Mouse (Mus musculus): ENCODE measurements around the gene Cebpe.

Cebpe gene

GRCm38 (mm10) chr14:54712074-54712473, at the start of gene Cebpe:
TSS of gene Cebpe (minus strand) at chr14:54712174.
- no peak for DNase-seq (ENCODE audit: extremely low spot score, low read depth, low spot score)

- DNase-seq (ENCODE audit: extremely low spot score, low read depth, low spot score), result no peak
Observed at GRCm38 (mm10) chr14:54756382-54756781, 44.4 kb upstream of the Cebpe start.

GRCm38 (mm10) chr14:54754602-54755018, 42.6 kb upstream of the Cebpe start:
- no peak for DNase-seq (ENCODE audit: extremely low spot score, low read depth, low spot score)

- DNase-seq (ENCODE audit: extremely low spot score, low read depth, low spot score), result no peak
Observed at GRCm38 (mm10) chr14:54753986-54754601, 42.1 kb upstream of the Cebpe start.

- no peak for DNase-seq (ENCODE audit: extremely low spot score, low read depth, low spot score)
Observed at GRCm38 (mm10) chr14:54752938-54753337, 41.0 kb upstream of the Cebpe start.

- DNase-seq (ENCODE audit: extremely low spot score, low read depth, low spot score), result no peak
Observed at GRCm38 (mm10) chr14:54751768-54752167, 39.8 kb upstream of the Cebpe start.

GRCm38 (mm10) chr14:54749238-54749637, 37.3 kb upstream of the Cebpe start:
- no peak for DNase-seq (ENCODE audit: extremely low spot score, low read depth, low spot score)

GRCm38 (mm10) chr14:54747942-54748917, 36.3 kb upstream of the Cebpe start:
- DNase-seq (ENCODE audit: extremely low spot score, low read depth, low spot score), result no peak

GRCm38 (mm10) chr14:54746038-54746437, 34.1 kb upstream of the Cebpe start:
- no peak for DNase-seq (ENCODE audit: extremely low spot score, low read depth, low spot score)

- DNase-seq (ENCODE audit: extremely low spot score, low read depth, low spot score), result no peak
Observed at GRCm38 (mm10) chr14:54744473-54744872, 32.5 kb upstream of the Cebpe start.

GRCm38 (mm10) chr14:54742375-54742774, 30.4 kb upstream of the Cebpe start:
- no peak for DNase-seq (ENCODE audit: extremely low spot score, low read depth, low spot score)

- no peak for DNase-seq (ENCODE audit: extremely low spot score, low read depth, low spot score)
Observed at GRCm38 (mm10) chr14:54741721-54742120, 29.7 kb upstream of the Cebpe start.

GRCm38 (mm10) chr14:54737634-54738033, 25.7 kb upstream of the Cebpe start:
- DNase-seq (ENCODE audit: extremely low spot score, low read depth, low spot score), result no peak

- DNase-seq (ENCODE audit: extremely low spot score, low read depth, low spot score), result no peak
Observed at GRCm38 (mm10) chr14:54736555-54737552, 24.9 kb upstream of the Cebpe start.

- no peak for DNase-seq (ENCODE audit: extremely low spot score, low read depth, low spot score)
Observed at GRCm38 (mm10) chr14:54735221-54735620, 23.2 kb upstream of the Cebpe start.

- no peak for DNase-seq (ENCODE audit: extremely low spot score, low read depth, low spot score)
Observed at GRCm38 (mm10) chr14:54734004-54734403, 22.0 kb upstream of the Cebpe start.

- DNase-seq (ENCODE audit: extremely low spot score, low read depth, low spot score), result no peak
Observed at GRCm38 (mm10) chr14:54732206-54732605, 20.2 kb upstream of the Cebpe start.

- DNase-seq (ENCODE audit: extremely low spot score, low read depth, low spot score), result no peak
Observed at GRCm38 (mm10) chr14:54730305-54730704, 18.3 kb upstream of the Cebpe start.

- no peak for DNase-seq (ENCODE audit: extremely low spot score, low read depth, low spot score)
Observed at GRCm38 (mm10) chr14:54728823-54729653, 17.1 kb upstream of the Cebpe start.

- no peak for DNase-seq (ENCODE audit: extremely low spot score, low read depth, low spot score)
Observed at GRCm38 (mm10) chr14:54727565-54727964, 15.6 kb upstream of the Cebpe start.
